Mouse (Mus musculus) erythroblast, adult 5-6 weeks (primary cell): Measurements from ENCODE around the gene Atg101. TPM values are rescaled to one million over a fixed set of nuclear protein-coding genes. Genes with fewer than 3 reads are reported as not detected.

Experiments used
- ATAC-seq: replicated peaks from 2 replicates; pipeline ENCODE4 v1.8.0; 2016; ENCODE audit warnings: moderate number of reproducible peaks, mild to moderate bottlenecking, moderate TSS enrichment, inconsistent platforms; ENCODE audit not compliant: poor library complexity, low FRiP score, severe bottlenecking
- total RNA-seq, 2 experiments: library from RNA; stranded (forward) in 1 of 2; stranded (reverse) in 1 of 2; fragments of 150-400 nt in 1 of 2; fragments of 200-764, 138-1000 nt in 1 of 2; gene quantifications; 2 replicates each; pipeline versions ENCODE4 v1.2.3 to v1.2.4; 2015 to 2017; ENCODE audit warnings: low replicate concordance in 2 of 2

Gene Atg101
- total RNA-seq (2015; ENCODE audit: low replicate concordance) (7.9 and 14.2 TPM in 2 replicates), total RNA-seq (2017; ENCODE audit: low replicate concordance) (13.0 and 14.1 TPM in 2 replicates)

DNA sequence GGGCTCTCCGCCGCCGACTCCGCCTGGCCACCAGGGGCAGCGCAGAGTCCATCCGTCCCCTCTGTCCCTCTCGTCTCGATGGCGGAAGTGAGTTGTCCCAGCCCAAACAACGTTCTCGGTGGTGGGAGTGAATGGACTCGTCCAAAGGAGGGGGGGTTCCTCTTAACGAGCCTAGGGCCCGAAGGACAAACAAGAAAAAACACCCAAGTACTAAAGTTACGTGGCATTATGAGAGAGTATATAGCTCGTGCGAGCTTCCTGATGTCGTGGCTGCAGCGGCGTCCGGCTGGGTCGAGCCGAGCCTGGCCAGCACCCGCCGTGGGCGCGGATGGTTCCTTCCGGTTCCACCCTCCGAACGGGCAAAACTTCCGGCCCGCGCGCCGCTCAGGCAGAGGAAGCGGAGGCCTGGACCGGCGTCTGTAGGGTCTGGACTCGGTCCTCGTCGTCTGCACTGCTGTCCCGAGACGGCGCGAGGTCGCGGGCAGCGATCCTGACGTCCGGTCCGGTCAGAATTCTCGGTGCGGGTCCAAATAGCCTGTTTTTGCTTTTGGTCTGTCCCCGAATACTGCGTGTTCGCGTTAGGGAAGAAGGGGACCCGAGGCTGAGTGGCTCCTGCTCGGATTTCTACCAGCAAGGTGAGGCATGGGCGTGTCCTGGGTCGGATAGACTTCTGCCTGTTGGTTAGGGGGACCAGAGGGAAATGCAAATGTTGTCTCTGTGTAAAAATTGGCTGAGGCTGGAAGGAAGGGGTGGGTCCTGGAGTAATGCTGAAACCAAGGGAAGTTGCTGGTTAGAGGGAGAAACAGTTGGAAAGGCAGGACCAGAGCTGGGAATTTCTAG lies at the start of gene Atg101:
TSS of gene Atg101 (plus strand) at position 362 of the 840 bp plus-strand sequence.
- ATAC-seq, result peak; percentile 97

DNA sequence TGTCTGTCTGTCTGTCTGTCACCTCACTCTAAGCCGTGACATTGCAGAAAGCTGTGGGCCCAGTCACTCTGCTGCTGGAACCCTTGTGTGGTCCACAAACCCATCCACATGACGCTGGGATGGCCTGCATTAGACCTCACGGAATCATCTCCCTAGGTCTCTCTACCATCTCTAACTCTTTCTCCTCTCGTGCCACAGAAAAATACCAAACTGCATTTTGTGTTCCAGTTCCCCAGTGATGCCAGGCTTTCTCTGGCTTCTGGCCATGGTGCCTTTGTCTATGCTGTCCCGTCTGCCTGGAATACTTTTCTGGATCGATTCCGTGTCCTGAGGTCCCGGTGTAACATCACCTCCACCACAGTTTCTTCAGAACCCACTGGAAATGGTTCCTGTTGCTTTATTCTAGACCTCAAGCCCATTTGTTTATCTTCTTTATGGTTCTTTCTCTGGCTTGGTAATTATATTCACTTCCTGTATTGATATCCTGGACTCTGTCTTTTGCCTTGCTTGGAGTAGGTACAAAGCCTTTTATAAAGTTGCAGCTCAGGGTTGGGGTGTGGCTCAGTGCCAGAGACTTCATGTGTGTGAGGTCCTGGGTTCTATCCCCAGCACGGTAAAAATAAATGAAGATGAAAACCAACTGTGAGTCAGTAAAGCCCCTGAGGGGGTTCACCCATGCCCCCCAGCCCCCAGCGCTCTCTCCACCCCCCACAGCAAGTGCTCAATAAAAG lies 49.3 kb upstream of the Atg101 start:
- ATAC-seq, result no peak

DNA sequence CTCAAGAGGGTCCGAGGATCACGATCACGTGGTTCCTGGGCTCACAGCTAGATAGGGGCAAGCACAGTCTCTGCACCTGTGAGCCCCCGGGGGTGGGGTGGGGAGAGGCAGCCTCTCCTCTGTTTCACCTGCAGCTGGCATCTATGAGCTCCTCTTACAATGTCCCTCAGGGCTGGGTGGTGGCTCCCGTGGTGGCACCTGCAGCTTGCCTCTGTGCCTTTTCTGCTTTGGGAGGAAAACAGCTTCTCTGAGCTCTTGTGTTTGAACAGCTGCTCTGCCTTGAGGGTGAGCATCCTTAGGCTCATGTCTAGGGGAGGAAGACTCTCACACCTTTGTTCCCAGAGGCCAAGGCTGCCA lies 48.8 kb upstream of the Atg101 start:
- no peak for ATAC-seq

DNA sequence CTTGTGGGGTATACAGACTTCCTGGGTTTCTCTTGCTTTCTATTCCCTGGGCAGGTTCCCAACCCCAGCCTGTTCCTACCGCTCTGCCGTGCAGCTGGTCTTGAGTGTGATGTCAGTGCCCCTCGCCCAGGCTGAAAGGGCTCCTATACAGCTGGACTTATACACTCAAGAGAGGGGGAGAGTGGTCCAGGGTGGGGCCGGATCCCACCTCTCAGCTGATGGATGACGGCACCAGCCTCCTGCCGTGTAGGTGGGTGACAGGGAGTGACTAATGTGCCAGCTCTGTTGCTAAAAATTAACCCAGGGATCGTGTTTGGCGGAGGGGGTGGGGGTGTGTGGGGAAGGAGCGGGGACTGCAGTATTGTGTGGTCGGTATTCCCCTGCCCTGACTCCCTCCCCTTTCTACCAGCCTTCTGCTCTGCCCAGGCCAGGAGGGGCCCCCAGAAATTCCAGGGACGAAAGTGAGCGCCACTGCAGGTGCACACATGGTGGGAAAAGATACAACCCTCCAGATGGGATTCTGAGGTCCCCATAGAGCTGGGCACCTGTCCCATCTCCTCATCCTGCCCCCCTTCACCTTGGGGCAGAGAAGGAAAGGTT lies 48.2 kb upstream of the Atg101 start:
- ATAC-seq, result no peak

DNA sequence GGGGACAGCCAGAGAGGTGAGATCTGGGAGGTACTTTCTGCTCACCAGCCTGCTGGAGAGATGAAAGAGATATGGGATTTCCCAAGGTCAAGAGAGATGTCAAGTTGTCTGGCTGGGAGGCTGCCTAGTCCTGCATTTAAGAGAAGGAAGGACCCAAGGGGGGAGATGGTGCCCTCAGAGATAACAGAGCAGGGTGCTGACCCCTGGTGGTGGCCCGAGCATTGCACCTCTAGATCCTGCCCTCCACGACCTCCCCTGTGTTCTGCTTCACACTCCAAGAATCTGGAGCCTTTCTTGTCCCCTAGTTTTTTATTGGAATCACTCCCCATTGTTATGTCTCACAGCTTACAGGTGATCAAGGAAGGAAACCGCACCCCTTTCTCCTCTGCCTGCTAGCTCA lies 47.2 kb upstream of the Atg101 start:
- no peak for ATAC-seq

DNA sequence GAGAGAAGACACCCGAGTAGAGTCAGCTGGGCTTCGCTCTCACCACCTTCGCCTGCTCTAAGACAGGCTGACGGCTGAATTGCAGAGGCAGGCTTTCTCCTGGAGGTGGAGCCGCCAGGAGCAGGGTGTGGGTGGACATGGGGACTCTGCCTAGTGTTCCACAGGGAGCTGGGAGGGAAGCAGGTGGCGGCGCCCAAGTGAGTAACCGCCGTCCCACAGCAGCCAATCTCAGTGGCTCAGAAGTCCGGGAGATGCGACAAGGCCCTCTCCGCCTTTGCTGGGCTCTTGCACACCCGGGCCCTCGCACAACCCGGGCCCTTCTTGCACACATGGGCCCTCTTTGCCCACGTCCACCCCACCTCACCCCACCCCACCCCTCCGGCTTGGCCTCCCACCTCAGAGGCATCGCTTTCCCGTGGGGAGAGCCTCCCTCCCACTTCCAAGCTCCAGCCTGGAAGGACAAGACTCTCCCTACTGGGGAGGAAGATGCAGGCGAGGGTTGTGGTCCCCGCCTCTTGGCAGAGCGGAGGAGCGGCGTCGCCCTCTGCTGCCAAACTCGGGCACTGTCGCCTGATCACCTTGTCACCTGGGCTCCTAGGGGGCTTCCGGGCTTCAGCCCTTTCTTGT lies 45.1 kb upstream of the Atg101 start:
- ATAC-seq, result no peak

DNA sequence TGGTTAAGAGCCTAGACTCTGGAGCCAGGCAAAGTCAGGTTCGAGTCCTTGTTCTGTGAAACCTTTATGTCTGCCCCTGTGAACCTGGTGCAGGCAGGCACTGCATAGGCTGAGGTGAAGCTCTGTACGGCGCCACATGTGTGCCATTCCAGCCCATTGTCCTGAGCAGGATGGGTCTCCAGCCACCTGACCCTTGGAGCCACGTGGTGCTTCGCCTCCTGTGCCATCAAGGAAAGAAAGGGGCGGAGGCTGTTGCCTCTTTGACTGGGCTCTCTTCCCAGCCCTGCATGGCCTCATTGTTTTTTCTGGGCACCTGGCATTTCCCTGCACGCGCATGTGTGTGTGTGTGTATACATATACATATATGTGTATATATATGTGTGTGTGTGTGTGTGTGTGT lies 44.3 kb upstream of the Atg101 start:
- no peak for ATAC-seq

DNA sequence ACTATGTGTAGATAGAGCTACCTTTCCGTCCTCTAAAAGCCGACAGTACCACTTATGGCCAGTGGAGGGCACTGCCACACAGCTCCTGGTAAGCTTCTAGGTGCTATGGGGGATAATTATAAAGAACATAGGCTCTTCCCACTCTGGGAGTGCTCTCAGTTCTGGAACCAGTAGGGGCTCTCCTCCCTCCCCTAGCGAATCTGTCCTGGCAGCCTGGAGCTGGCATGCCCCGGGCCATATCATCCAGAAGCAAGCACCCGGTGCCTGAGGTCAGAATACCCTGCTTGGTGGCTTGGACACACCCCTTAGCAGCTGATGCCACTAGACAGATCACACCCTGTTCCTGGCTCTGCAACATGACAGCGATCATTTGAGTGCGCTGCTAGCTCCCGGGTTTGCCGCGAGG lies 43.3 kb upstream of the Atg101 start:
- ATAC-seq, result peak; percentile 50; the same call in 1 of the 2 replicates

DNA sequence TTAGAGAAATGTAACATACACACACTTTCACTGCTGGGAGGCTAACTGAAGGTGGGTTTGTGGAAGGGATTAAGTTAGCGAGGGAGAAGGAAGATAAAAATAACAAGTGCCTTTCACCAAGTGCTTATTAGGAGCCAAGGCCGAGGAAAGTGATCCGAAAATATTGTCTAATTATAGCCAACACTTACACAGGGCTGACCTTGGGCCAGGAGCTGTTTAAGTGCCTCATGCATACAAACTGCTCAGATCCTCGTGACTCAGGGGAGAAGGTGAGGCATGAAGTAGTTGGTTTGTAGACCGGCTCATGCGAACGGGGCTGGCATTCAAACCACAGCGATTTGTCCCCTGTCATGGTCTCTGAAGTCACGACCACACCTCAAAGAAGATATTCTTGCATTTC lies 42.8 kb upstream of the Atg101 start:
- no peak for ATAC-seq

DNA sequence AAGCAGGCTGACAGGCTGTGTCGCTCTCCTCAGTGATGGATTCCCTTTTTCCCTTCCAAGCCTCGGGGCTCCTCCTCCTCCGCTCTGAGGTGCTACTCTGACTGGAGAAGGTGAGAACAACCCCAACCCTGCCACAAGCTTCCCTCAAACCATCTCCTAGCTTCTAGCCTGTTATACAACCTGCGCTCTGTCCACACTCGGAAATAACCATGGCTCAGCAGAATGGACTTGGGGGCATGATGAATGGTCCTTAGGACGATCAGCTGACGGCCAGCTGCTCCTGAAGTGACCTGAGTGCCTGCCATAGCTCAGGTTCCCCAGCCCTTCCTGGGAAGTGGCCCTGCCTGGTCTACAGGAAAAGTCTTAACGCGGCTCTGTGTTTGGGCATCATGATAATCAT lies 42.2 kb upstream of the Atg101 start:
- no peak for ATAC-seq

DNA sequence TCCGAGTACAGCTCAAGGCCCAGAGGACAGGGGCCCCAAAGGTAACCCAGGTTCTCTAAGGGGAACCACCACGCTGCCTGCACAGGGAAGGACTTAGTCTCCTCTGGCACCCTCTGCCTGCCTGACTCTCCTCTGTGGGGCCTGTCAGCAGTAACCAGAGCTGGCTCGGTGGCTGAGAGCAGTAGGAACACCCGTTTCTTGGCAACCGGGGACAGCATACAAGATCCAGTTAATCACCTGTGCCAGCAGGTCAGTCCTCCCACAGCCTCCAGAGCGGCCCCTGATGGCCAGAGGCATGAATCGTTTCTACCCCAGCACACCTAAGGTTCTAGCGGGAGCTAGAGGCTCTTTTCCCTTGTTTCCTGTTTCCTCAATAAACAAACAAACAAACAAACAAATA lies 41.4 kb upstream of the Atg101 start:
- no peak for ATAC-seq

DNA sequence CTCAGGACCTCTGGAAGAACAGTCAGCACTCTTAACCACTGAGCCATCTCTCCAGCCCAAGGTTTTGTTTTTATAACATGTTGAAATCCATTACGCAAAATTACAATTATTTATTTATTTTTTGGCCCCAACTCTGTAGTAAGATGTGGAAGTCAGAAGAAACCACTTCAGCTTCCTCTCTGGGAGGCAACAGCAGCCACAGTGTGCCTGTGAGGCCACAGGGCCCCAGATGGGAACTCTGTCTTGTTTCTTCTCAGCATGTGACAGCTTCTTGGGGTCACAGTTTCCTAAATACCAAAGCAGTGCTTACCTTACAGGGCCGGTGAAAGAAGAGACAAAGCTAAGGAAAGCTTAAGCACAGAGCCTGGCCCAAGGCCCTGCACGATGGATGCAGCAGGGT lies 40.1 kb upstream of the Atg101 start:
- no peak for ATAC-seq

DNA sequence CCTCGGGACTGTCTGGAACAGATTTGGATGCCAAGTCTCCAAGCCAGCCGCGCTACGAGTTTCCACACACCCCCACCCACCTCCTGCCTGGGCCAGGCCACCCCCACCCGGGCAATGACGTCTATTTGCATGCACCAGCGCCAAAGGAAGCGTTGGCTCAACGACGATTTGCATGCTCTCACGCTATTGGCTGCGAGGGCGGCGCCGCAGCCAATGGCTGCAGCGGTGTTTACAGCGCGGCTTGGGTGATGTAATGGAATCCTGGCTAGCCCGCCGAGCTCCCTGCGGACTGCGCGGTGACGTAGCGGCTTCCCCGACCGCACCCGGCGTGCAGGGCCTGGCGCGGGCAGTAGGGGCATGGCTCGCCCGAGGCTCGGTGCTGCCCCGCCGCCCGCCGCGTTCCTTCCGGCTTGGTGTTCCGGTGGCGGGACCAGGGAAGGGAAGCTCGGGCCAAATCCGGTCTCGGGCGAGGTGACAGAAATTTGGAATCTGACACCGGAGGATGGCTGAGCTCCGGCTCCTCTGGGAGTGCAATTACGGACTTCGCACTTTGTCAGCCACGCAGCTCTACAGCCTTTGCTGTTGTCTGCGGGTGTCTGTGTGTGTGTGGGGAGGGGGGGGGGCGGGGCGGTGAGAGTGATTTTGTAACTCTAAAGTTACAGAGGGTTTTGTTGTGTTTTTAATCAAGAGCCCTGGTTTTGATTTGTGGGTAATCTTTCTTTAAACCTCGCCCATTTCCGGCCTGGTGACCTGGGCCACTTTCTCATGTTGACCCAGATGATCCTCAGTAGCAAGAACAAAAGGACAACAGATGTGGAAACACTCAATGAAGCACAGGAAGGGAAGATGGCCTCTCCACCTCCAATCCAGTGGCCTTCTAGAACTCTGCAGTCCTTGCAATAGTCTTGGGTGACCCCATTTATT lies 37.6 kb upstream of the Atg101 start:
- peak; percentile 91 for ATAC-seq

DNA sequence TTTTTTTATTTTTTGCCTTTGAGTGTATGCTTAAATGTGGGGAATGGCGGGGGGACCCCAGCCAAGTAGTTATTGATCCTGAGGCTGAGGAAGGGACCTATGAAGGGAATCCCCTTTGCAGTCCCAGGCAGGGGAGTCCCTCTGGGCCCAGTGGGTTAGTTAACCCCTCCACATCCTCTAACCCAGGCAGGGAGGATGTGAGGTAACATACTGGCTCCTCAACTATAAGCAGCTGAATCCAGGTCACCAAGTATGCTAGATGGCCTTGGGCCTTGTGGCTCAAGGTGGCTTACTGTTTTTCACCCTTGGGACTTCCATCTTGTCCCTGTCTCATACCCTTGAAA lies 36.9 kb upstream of the Atg101 start:
- no peak for ATAC-seq

DNA sequence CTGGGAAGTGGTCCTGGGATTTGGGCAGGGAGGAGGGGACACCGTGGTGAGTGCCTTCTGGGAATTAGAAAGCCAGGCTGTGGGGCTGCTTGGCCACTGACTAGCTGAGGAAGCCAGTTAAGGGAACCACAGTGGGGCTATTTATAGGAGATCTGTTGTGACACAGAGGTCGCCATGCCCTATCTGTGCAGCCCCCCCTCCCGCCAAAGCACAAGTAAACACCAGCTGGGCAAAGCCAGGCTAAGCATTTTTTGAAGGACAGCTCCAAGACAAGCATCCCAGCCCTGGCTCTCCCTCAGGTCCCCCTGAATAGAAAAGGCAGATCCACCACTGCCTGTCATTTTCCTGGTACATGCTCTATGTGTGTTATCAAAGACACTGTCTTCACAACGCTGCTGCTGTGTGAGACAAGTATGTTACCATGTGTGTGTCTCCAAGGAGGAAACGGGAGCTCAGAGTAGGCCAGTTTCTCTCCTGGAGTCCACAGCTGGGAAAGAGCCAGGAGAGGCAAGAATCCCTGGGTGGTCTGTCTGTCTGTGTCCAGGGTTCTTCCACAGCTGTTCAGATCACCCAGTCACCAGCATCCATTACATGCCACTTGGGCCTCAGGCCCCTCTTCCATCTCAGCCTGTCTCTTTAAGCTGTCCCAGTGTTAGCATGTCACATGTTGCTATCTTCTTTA lies 35.9 kb upstream of the Atg101 start:
- ATAC-seq, result no peak

DNA sequence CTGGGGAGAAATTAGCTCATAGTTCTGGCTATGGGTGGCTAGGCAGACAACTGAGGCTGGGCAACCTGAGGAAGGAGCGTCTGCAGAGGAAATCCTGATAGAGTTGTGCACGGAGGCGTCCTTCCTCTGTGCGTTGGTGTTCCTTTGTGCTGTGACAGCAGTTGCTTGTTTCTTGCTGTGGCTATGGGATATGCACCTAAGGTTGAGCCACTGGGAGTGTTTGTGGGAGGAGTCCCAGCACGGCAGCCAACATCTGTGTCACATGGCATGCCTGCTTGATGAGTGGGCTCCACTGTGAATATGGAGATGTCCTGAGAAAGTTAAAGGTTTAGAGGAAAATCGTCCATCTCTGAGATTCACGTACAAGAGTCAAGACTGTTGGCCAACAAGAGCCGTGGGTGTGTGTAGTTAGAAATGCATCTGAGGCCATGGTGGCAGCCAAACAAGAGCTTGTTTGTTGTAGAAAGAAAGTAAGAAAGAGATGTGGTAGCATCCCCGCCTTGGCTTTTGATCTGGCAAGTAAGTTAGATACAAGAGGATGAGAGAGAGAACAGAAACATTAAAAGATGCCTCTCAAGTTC lies 33.8 kb upstream of the Atg101 start:
- ATAC-seq, result no peak

DNA sequence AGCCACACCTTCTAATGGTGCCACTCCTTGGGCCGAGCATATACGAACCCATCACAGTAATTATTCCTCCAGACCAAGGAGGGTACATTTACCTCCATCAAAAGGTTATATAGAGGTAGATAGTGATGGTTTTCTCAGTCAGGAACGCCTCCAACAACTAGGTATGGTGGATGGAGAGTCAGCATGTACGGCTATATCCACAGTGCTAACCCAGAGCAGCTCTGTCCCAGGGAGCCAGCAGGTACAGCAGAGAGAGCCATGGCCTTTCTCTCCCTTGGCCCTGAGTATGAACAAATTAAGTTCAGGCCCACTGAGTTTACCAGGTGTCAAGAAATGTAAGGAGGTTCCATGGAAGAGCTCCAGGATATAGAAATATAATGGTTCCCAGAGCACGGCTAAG lies 32.1 kb upstream of the Atg101 start:
- ATAC-seq, result no peak

DNA sequence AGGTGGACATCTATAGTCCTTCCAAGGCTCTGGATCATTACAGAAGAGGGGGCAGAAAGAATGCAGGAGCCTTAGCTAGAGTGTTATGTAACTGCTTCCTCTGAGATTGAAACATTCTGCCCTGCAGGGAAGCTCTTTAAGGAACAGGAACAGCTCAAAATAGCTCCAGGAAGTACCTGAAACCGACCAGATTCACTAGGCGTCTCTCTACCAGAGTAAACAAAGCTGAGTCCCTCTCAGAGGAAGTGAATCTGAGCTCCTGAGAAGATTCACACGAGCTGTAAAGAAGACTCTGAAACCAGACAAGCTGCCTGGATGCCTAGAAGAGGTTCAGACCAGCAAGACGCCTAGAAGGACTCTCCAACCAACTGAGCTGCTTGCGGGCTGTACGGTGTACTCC lies 31.5 kb upstream of the Atg101 start:
- no peak for ATAC-seq

DNA sequence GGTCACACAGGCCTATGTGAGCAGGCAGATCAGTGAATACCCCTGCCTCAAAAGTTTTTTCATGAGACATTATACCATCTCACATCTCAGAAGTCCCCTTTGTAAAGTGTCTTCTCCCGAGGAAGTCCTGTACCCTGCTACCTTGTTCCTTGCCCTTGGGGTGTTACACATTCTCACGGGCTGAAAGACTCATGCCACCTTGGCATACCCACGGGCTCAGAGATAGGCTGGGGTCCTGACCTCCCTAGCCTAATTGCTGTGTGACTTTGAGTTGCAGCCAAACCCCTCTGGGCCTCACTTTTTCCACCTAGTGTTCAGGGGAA lies 30.5 kb upstream of the Atg101 start:
- no peak for ATAC-seq
